Mouse (Mus musculus): ENCODE data around the gene Cadm1. TPM values are rescaled to one million over a fixed set of nuclear protein-coding genes. Genes with fewer than 3 reads are reported as not detected.

Cadm1 gene
- polyA plus RNA-seq, 1 experiment, result 94.6 TPM

GRCm38 (mm10) chr9:47776941-47777919, 247.3 kb downstream of the Cadm1 start:
- DNase-seq (ENCODE audit: extremely low spot score in 1 of 2, low spot score in 1 of 2), result no peak

DNA sequence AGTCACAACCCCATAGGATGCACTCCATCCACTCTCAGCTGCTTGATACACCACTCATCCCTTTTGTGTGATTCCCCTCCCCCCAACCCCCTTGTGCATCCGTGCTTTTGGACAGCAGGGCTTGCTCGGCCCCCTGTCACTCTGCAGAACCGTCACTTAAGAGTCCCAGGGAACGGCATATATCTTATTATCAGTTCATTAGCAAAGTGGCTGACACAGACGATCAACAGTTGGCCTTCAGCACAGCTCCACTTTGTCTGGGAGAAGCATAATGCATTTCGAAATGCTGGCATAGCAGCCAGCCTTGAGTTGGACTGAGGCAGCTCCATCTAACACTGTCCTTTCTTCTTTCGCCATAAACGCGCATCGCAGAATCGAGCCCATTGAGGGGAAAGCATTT, 248.5 kb downstream of the Cadm1 start:
- DNase-seq (ENCODE audit: extremely low spot score in 1 of 2, low spot score in 1 of 2), result no peak

DNA sequence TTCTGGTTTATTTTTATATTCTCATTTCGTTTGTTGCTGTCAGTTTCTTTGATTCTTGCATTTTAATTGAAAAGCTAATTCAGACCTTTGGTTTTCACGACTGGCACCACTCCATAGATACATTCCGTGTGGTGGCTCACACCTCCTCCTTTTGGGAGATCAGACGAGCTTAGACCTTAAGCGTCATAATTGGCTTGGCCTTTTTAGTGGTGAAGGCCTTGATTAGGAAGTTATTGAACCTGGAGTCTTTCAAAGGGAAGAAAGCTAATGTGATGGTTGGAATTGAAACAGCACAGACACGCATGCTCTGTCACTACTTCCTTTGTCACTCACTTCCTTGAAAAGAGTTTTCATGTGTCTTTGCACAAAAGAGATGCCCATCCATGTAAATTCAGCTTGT, 249.3 kb downstream of the Cadm1 start:
- DNase-seq (ENCODE audit: extremely low spot score in 1 of 2, low spot score in 1 of 2), result no peak

DNA sequence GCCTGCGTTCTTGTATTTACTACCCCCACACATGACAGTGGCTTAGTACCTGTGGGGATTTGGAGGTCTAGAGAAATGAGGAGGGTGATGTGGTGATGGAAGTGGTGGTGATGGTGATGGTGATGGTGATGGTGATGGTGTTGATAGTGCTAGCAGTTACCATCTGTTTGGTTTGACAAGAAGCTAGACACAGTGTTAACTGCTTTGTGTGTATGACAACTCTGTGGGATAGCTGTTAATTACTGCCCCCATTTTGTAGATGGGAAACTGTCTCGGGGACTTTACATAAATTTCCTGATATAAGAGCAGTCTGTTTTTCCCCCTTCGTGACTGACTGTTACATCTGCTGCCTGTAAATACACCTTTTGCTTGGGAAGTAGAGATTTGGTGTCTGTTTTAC, 256.7 kb downstream of the Cadm1 start:
- DNase-seq (ENCODE audit: extremely low spot score in 1 of 2, low spot score in 1 of 2), result no peak

DNA sequence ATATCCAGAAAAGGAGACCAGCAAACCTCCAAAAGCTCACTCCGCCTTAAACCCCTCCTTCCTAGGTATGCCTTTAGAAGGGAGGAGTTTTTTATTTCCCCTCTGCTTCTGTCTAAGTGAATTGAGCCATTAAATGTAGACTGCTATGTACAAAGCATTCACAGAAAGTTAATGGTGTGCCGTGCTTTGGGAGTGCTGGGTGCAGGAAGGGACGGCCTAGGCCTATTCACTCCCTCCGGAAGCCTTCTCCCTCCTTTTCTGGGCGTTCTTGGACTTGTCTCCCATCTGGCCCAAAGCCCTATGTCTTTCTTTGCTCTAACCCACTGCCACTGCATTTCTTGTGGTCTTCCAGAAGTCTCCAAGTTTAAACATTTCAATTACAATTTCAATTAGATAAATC, 268.5 kb downstream of the Cadm1 start:
- peak in 1 of 2 experiments; percentile 23 for DNase-seq (ENCODE audit: extremely low spot score in 1 of 2, low spot score in 1 of 2)

GRCm38 (mm10) chr9:47801242-47801641, 271.3 kb downstream of the Cadm1 start:
- peak in 1 of 2 experiments; percentile 26 for DNase-seq (ENCODE audit: extremely low spot score in 1 of 2, low spot score in 1 of 2)

DNA sequence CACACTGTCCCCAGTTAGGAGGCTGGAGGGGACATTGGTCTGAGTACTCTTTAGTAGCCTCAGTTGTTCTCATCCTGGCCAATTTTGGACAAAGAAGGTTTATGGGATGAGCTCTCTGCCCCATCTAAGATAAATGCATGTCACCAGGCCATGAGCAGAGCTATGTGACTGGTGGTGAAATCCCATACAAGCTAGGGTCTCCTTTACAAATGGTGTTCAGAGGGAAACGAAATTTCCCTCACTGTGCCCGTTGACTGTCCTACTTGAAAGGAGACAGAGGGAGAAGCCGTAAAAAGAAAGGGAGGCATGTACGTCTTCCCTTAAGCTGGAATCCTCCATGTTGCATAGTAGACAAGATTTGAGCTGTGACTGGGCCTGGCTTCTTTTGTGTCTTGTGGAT, 272.6 kb downstream of the Cadm1 start:
- DNase-seq (ENCODE audit: extremely low spot score in 1 of 2, low spot score in 1 of 2), result no peak

- DNase-seq (ENCODE audit: extremely low spot score in 1 of 2, low spot score in 1 of 2), result no peak
Observed at GRCm38 (mm10) chr9:47803531-47804105, 273.6 kb downstream of the Cadm1 start.

GRCm38 (mm10) chr9:47805658-47806057, 275.7 kb downstream of the Cadm1 start:
- no peak for DNase-seq (ENCODE audit: extremely low spot score in 1 of 2, low spot score in 1 of 2)

DNA sequence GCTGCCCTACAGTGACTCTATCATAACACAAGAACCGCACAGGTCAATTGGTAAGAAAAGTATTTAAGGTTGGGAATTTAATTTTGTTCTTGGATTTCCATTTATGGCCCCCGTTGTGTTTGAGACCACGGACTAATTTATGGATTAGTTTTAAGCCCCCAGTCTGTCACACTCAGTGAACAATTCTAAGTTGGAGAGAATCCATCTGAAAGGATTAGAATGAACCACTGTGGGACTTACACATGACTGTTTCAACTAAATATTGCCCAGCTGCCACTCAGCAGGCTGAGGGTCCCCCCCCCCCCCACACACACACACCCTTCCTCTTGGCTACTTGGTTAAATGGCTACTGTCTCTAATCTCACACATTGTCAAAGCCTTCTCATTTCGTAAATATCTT, 295.7 kb downstream of the Cadm1 start:
- no peak for DNase-seq (ENCODE audit: extremely low spot score in 1 of 2, low spot score in 1 of 2)

DNA sequence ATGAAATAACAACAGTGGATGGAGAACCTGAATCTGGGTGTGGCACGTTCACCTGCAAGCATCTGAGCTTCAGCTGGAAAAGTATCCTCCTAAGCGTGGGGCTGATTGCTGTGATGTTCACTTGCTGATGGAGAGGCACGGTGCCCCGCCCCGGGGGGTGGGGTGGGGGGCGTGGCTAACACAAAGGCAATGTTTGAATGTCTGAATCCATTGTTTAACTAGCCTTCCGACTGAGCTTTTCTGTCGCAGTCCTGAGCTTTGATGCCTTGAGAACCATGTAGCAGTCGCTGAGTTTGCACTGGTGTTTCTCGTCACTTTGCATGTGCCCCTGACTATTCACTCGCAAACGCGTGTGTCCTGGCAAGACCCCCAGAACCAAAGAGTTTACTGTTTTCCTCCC, 298.8 kb downstream of the Cadm1 start:
- DNase-seq (ENCODE audit: extremely low spot score in 1 of 2, low spot score in 1 of 2), result no peak

DNA sequence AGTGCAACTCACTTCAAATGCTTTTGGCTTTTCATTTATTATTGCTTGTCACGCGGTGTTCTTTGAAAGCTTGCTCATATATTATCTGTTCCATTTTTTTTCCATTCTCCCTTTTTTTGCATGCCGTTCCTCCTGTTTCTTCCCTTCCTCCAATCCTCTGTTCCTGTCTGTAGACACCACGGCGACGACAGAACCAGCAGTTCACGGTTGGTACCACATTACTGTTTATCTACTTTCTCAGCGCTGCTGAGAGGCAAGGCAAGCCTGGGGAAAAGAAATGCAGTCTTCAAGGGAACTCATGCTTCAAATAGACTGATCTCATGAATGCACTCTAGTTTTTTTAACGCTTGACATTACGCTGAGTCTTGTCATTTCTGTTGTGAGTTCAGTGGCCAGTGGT, 299.2 kb downstream of the Cadm1 start:
- no peak for DNase-seq (ENCODE audit: extremely low spot score in 1 of 2, low spot score in 1 of 2)

- DNase-seq (ENCODE audit: extremely low spot score in 1 of 2, low spot score in 1 of 2), result no peak
Observed at GRCm38 (mm10) chr9:47829846-47830245, 299.9 kb downstream of the Cadm1 start.

DNA sequence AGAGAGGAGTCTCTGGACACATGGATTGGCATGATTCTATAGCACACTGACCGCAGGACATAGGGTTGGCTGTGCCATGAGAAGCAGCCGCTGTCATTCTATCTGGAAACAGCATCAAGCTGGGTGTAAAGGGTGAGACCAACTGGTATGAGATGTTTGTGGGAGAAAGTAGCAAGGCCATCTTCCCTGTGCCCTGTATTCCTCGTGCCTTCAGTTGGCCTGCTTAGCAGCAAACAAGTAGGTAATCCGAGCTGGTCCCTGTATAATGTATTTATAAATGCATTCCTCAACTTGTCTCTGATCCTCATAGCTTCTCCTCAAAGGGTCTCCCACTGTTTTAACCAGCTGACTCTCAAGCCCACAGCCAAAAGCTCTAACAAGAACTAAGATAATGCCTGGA, 301.4 kb downstream of the Cadm1 start:
- no peak for DNase-seq (ENCODE audit: extremely low spot score in 1 of 2, low spot score in 1 of 2)

- no peak for DNase-seq (ENCODE audit: extremely low spot score in 1 of 2, low spot score in 1 of 2)
Observed at GRCm38 (mm10) chr9:47838170-47838569, 308.2 kb downstream of the Cadm1 start.

DNA sequence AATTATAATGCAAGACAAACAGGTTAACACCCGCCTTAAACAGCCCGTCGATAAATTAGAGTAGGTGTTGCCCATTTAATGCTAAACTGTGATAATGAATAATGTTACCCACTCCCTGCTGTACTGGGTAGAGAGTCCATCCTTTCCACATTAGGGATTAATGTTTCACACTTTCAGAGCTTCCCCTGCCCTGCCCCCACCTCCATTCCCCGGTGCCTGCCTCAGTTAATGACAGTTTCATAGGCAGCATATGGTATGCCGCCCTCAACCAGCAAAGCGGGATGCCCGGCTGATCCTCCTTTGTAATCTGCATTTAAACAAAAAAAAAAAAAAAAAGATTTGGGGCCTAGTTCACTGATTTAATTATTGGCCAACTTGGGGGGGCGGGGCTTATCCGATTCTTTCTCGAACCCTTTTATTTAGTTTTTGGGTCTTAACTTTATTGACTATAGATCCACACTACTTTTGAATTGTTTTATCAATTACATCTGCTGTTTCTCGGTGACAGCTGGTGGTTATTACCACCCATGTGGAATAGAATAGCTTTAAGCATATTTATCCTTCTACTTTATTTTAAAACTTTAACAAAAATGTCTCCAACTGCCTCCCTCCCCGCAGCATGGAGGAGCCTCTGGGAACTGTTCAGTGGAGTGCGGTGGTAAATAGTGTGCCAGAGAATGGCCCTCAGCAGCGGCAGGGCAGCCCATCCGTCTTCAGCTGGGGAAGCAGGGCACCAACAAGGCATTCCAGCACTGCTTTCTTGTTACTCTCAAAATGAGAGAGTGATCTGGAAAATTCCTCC, 309.1 kb downstream of the Cadm1 start:
- peak in 1 of 2 experiments; percentile 26 for DNase-seq (ENCODE audit: extremely low spot score in 1 of 2, low spot score in 1 of 2)

DNA sequence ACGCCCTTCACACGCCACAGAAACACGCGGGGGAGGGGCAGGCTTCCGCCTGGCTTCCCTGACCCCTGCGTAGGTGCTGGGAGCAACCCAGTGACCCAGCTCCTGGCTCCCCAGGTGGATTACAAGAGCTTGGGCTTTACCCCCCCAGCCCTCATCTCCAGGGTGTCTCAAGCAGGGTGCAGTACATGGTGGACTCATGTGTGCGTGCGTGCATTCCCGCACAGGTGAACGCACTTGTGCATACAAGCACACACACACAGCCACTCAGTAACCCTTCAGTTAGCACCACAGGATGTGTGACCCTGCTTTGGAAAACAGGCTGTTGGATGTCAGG, 309.7 kb downstream of the Cadm1 start:
- no peak for DNase-seq (ENCODE audit: extremely low spot score in 1 of 2, low spot score in 1 of 2)

GRCm38 (mm10) chr9:47843328-47843727, 313.4 kb downstream of the Cadm1 start:
- DNase-seq (ENCODE audit: extremely low spot score in 1 of 2, low spot score in 1 of 2), result peak in 1 of 2 experiments; percentile 12

GRCm38 (mm10) chr9:47846275-47846674, 316.3 kb downstream of the Cadm1 start:
- DNase-seq (ENCODE audit: extremely low spot score in 1 of 2, low spot score in 1 of 2), result no peak

- no peak for DNase-seq (ENCODE audit: extremely low spot score in 1 of 2, low spot score in 1 of 2)
Observed at GRCm38 (mm10) chr9:47846926-47847325, 317.0 kb downstream of the Cadm1 start.

- no peak for DNase-seq (ENCODE audit: extremely low spot score in 1 of 2, low spot score in 1 of 2)
Observed at GRCm38 (mm10) chr9:47847797-47848196, 317.8 kb downstream of the Cadm1 start.
